Mouse (Mus musculus) bone marrow, adult 2 months (tissue): ENCODE data around the gene Sf3b2. TPM values are rescaled to one million over a fixed set of nuclear protein-coding genes. Genes with fewer than 3 reads are reported as not detected.
A peak's percentile ranks its signal among the peaks of the same experiment; 100 is the strongest.

Experiments used
- H3K27ac ChIP-seq: fragments of 200-500 bp; 2 replicates; pipeline ENCODE4 v1.5.1; 2012; ENCODE audit warnings: low read depth, mild to moderate bottlenecking, control low read depth, inconsistent platforms, low read length; ENCODE audit not compliant: control insufficient read depth, poor library complexity, insufficient read depth
- H3K4me1 ChIP-seq: fragments of 200-500 bp; 2 replicates; pipeline ENCODE4 v1.6.1; 2011; ENCODE audit warnings: low read length; ENCODE audit not compliant: control insufficient read depth, insufficient read depth
- H3K4me3 ChIP-seq: fragments of 200-500 bp; replicated peaks from 2 replicates; pipeline ENCODE3; 2011; ENCODE audit warnings: mild to moderate bottlenecking, low read depth, low read length, control low read depth; ENCODE audit not compliant: control insufficient read depth
- CTCF ChIP-seq: fragments of 200-500 bp; IDR thresholded peaks from 2 replicates; pipeline ENCODE4 v1.5.1; 2011; ENCODE audit warnings: low read length, control low read depth; ENCODE audit not compliant: control insufficient read depth, insufficient read depth
- POLR2A ChIP-seq: fragments of 200-500 bp; IDR thresholded peaks from 2 replicates; pipeline ENCODE4 v1.6.1; 2011; ENCODE audit warnings: low read depth, mild to moderate bottlenecking, control low read depth, low read length, borderline replicate concordance; ENCODE audit not compliant: control insufficient read depth
- WGBS: fragments of 180-500 bp; shearing (Covaris S2); methylation state at CpG from one replicate; pipeline ENCODE4 v1.1.7; 2018; 5-methylcytosine and 5-hydroxymethylcytosine counted together
- polyA plus RNA-seq: library from polyadenylated mRNA; stranded (reverse); fragments of >200 nt; gene quantifications from 2 replicates; pipeline ENCODE4 v1.2.4, GENCODE M21; 2011; ENCODE audit warnings: low replicate concordance; ENCODE audit not compliant: missing spikeins, insufficient read depth, insufficient read length

Gene Sf3b2
- polyA plus RNA-seq, 1 experiment = 101 TPM

DNA sequence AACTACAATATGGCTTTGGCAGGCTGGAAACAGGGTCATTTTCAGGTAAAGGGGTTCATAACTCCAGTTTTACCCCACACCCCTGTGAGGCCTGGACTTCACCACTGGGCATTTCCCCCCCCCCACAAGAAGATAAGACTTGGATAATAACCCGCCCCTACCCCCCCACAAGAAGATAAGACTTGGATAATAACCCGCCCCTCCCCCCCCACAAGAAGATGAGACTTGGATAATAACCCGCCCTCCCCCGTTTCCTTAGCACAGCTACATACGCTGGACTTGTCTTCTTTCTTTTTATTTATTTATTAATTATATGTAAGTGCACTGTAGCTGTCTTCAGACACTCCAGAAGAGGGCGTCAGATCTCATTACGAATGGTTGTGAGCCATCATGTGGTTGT, 13.8 kb upstream of the Sf3b2 start:
- TF ChIP-seq CTCF (no peak), POLR2A (no peak)
- 74% methylated on average over 7 of the region's 7 CpGs for WGBS
- Histone ChIP-seq H3K4me1 (peaks cover 2% of the 10 kb centered on the region; the same call in 1 of the 2 replicates), H3K27ac (no peak overlapping the region), H3K4me3 (no peak overlapping the region)

DNA sequence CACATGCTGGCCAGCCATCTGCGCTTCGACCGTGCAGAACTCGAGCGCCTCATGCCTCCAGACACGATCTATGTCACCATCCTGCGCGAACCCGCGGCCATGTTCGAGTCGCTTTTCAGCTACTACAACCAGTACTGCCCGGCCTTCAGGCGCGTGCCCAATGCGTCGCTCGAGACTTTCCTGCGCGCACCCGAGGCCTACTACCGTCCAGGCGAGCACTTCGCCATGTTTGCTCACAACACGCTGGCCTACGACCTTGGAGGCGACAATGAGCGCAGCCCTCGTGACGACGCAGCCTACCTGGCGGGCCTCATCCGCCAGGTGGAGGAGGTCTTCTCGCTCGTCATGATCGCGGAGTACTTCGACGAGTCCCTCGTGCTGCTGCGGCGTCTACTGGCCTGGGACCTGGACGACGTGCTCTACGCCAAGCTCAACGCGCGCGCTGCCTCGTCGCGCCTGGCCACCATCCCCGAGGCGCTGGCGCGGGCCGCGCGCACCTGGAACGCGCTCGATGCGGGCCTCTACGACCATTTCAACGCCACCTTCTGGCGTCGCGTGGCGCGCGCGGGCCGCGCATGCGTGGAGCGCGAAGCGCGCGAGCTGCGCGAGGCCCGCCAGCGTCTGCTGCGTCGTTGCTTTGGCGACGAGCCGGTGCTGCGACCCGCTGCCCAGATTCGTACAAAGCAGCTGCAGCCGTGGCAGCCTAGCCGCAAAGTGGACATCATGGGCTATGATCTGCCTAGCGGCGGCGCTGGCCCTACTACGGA, 11.9 kb upstream of the Sf3b2 start:
- no peak overlapping the region for H3K4me3 ChIP-seq
- H3K27ac ChIP-seq = no peak overlapping the region
- TF ChIP-seq CTCF = no peak
- 59% methylated on average over 98 of the region's 98 CpGs for WGBS
- H3K4me1 ChIP-seq = no peaks in the 10 kb centered on the region

DNA sequence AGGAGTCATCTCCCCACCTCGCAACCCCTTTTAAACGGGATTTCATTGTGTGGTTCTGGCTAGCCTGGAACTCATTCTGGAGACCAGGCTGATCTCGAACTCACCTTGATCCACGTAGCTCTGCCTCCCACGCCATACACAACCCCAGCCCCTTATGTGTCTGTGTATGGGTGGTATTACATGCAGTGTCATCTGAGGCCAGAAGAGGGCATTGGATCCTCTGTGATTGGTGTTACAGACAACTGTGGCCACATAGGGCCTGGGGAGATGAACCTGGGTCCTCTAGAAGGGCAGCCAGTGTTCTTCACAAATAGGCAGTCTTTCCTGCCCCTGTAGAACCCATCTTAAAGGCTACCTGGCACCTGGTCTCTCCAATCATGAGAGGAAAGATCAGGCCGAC, 11.0 kb upstream of the Sf3b2 start:
- TF ChIP-seq CTCF (no peak), POLR2A (no peak)
- WGBS = 75% methylated on average over 6 of the region's 6 CpGs
- Histone ChIP-seq H3K4me1 (no peaks in the 10 kb centered on the region), H3K4me3 (no peak overlapping the region), H3K27ac (no peak overlapping the region)

GRCm38 (mm10) chr19:5302455-5302854, 7.2 kb upstream of the Sf3b2 start:
- 9% methylated on average over 4 of the region's 4 CpGs for WGBS
- H3K4me3 ChIP-seq = no peak overlapping the region
- TF ChIP-seq CTCF = peak; percentile 81
- TF ChIP-seq POLR2A = no peak
- H3K27ac ChIP-seq = no peak overlapping the region
- H3K4me1 ChIP-seq = no peaks in the 10 kb centered on the region

DNA sequence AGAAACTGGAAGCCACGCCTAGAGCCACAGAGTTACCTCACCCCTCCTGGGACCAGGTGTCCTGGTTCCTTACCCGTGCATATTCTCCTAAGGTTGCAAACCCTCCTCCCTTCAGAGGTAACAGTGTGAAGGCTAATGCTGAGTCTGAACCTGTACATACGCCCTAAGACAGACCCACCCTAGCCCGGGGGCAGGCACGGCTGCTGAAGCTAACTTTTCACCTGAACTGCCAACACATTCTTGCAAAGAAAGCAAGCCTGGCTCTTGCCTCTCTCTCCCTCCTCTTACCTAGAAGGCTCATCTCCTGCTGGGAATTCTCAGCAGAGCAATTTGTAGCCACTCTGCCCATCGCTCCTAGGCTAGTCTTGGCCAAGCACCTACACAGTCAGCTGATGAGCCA, 5.3 kb upstream of the Sf3b2 start:
- Histone ChIP-seq H3K4me1 (no peaks in the 10 kb centered on the region), H3K27ac (no peak overlapping the region), H3K4me3 (no peak overlapping the region)
- WGBS = 72% methylated on average over 6 of the region's 6 CpGs
- TF ChIP-seq POLR2A (no peak), CTCF (no peak)

GRCm38 (mm10) chr19:5297903-5298800, 2.9 kb upstream of the Sf3b2 start, which contains the start of gene Gal3st3:
Gene Gal3st3, plus strand, starts transcription at chr19:5298331.
- WGBS = 47% methylated on average over 32 of the region's 32 CpGs
- no peak for TF ChIP-seq CTCF
- TF ChIP-seq POLR2A = no peak
- H3K4me3 ChIP-seq = no peak within 1 kb of the TSS
- H3K4me1 ChIP-seq = peaks cover 1% of the 10 kb centered on the region; the same call in 1 of the 2 replicates
- H3K27ac ChIP-seq = no peak within 1 kb of the TSS

- 84% methylated on average over 5 of the region's 5 CpGs for WGBS
- H3K27ac ChIP-seq = no peak overlapping the region
- TF ChIP-seq CTCF (no peak), POLR2A (no peak)
- no peak overlapping the region for H3K4me3 ChIP-seq
- H3K4me1 ChIP-seq = peaks cover 1% of the 10 kb centered on the region; the same call in 1 of the 2 replicates
Observed at GRCm38 (mm10) chr19:5296630-5297029, 1.4 kb upstream of the Sf3b2 start.

DNA sequence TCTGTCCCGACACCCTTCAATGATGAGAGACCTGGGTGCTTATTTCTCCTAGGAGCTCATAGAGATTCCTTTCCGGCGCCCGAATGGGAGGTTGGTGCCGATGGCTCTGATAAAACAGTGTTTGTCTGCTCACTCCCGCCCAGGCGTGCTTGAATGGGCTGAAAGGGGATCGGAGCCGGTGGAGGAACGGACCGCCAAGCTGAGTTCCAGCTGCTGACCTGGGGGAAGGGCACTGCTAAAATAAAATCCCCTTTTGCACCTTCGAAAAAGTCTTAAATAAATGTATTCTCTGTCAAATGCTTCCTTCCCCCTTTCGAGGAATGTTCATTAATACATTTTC, 451 bp upstream of the Sf3b2 start:
- WGBS = under 1% methylated on average over 13 of the region's 13 CpGs
- Histone ChIP-seq H3K4me1 (peaks cover 3% of the 10 kb centered on the region), H3K4me3 (peak overlapping the region; percentile 95), H3K27ac (peak overlapping the region; percentile 44)
- TF ChIP-seq CTCF (no peak), POLR2A (0 out of 2 replicates have a peak, but pooled peaks have one; percentile 4)
